Mouse (Mus musculus) heart, postnatal 0 days (tissue): Measurements from ENCODE around the gene Fcgr2b. TPM values are rescaled to one million over a fixed set of nuclear protein-coding genes. Genes with fewer than 3 reads are reported as not detected.

Experiments used
- ATAC-seq: fragments of 200-750 bp; cut with Nextera tagmentation; 2 replicates; pipeline ENCODE4 v1.8.0; 2017; ENCODE audit warnings: low read depth, moderate number of reproducible peaks, moderate library complexity; ENCODE audit not compliant: insufficient read depth
- DNase-seq: peaks from one replicate; pipeline ENCODE4 v3.0.0-alpha.2; 2016; ENCODE audit warnings: low spot score
- H3K27ac ChIP-seq: fragments of 300-500 bp; sonication (generic); 2 replicates; pipeline ENCODE4 v1.5.1; 2014; ENCODE audit warnings: low read depth, mild to moderate bottlenecking
- H3K27me3 ChIP-seq: fragments of 300-500 bp; sonication (generic); 2 replicates; pipeline ENCODE4 v1.6.1; 2014; ENCODE audit warnings: low read length, mixed read lengths; ENCODE audit not compliant: control insufficient read depth, insufficient read depth
- H3K36me3 ChIP-seq: fragments of 300-500 bp; sonication (generic); replicated peaks from 2 replicates; pipeline ENCODE4 v1.6.1; 2014; ENCODE audit warnings: low read length, mixed read lengths; ENCODE audit not compliant: control insufficient read depth, insufficient read depth
- H3K4me1 ChIP-seq: fragments of 300-500 bp; sonication (generic); 2 replicates; pipeline ENCODE4 v1.6.1; 2014; ENCODE audit warnings: antibody characterized with exemption; ENCODE audit not compliant: control insufficient read depth, insufficient read depth
- H3K4me2 ChIP-seq: fragments of 300-500 bp; sonication (generic); 2 replicates; pipeline ENCODE4 v1.6.1; 2014; ENCODE audit warnings: low read depth, mild to moderate bottlenecking, low read length, moderate library complexity
- H3K4me3 ChIP-seq: fragments of 300-500 bp; sonication (generic); 2 replicates; pipeline ENCODE4 v1.5.1; 2014; ENCODE audit warnings: low read depth, low read length
- H3K9ac ChIP-seq: fragments of 300-500 bp; sonication (generic); replicated peaks from 2 replicates; pipeline ENCODE4 v1.6.1; 2014; ENCODE audit warnings: low read depth, low read length, mixed read lengths
- H3K9me3 ChIP-seq: fragments of 300-500 bp; sonication (generic); replicated peaks from 2 replicates; pipeline ENCODE4 v1.6.1; 2016; ENCODE audit warnings: low read length; ENCODE audit not compliant: control insufficient read depth
- CTCF ChIP-seq: IDR thresholded peaks from 2 replicates; pipeline ENCODE4 v1.5.1; 2016; ENCODE audit warnings: antibody characterized with exemption, control low read depth, low read depth
- EP300 ChIP-seq: IDR thresholded peaks from 2 replicates; pipeline ENCODE4 v1.6.1; 2016; ENCODE audit warnings: antibody characterized with exemption, low read depth
- WGBS: fragments of 180-500 bp; shearing (Covaris S2); extraction: QIAGEN DNeasy Blood & Tissue Kit; methylation state at CpG from one replicate; pipeline ENCODE4 v1.1.7; 2014; 5-methylcytosine and 5-hydroxymethylcytosine counted together
- polyA plus RNA-seq: library from polyadenylated mRNA; unstranded; fragments of >200 nt; fragmentation: Nextera tagmentation; extraction: Ambion mirVana; gene quantifications from 2 replicates; pipeline ENCODE4 v1.2.1, GENCODE M21; 2015
- total RNA-seq: library from RNA; depleted of rRNA; stranded (reverse); fragments of >200 nt; gene quantifications from 2 replicates; pipeline ENCODE4 v1.2.3, GENCODE M21; 2014; ENCODE audit warnings: low replicate concordance

The Fcgr2b gene
- total and polyA plus RNA-seq, 2 experiments from 2014 or later, result 1.4 to 2.3 TPM

DNA sequence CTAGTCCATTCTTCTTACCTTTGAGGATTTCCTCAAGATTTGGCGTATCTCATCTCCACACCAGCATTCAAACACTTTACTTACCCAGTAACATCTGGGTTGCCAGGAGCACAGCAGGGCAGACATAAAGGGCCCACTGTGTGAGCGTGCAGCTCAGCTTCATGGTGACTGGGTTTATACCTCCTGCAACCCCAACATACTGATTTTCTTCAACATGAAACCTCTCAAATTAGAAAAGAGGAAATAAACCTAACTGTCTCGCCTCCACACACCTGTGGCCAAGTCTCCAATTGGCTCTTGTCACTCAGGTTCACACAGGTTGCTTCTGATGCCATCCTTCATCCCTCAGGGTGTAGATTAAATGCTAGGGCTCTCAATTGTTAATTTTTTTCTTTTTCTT is 49.0 kb downstream of the Fcgr2b start, which contains the start of gene Fcrla:
TSS of gene Fcrla (minus strand) at position 206 of the 400 bp plus-strand sequence.
- Histone ChIP-seq H3K4me3 (no peak within 1 kb of the TSS), H3K27ac (no peak within 1 kb of the TSS), H3K9me3 (no peaks in the 10 kb centered on the region), H3K36me3 (no peaks in the 10 kb centered on the region), H3K4me2 (no peak within 1 kb of the TSS), H3K27me3 (no peaks in the 10 kb centered on the region), H3K4me1 (no peaks in the 10 kb centered on the region), H3K9ac (no peak within 1 kb of the TSS)
- TF ChIP-seq EP300, result no peak
- TF ChIP-seq CTCF, result no peak
- DNase-seq, result no peak
- 83% methylated on average over 3 of the region's 3 CpGs for WGBS
- ATAC-seq, result no peak

DNA sequence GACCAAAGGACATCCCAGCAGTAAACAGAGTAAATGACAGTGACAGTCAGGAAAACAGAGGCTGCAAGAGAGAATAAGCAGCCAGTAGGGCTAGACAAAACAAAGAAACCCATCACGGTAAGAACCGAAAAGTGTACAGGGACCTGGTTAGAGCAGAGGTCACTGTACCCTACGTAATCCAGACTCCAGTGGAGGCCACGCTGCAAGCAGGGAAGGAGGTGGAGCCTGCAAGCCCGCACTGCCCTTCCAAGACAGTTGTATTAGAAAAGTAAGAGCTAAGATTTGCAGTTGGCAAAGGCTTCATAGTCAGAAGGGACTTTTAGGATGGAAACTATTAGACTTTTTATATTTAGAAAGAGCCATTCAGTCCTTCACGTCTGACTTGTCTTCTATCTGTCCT is 49.4 kb downstream of the Fcgr2b start:
- Histone ChIP-seq H3K27me3 (no peaks in the 10 kb centered on the region), H3K4me3 (no peak overlapping the region), H3K36me3 (no peaks in the 10 kb centered on the region), H3K4me2 (no peak overlapping the region), H3K9me3 (no peaks in the 10 kb centered on the region), H3K9ac (no peak overlapping the region), H3K4me1 (no peaks in the 10 kb centered on the region), H3K27ac (no peak overlapping the region)
- WGBS, result 42% methylated on average over 6 of the region's 6 CpGs
- no peak for ATAC-seq
- TF ChIP-seq CTCF (no peak), EP300 (no peak)
- DNase-seq, result no peak

DNA sequence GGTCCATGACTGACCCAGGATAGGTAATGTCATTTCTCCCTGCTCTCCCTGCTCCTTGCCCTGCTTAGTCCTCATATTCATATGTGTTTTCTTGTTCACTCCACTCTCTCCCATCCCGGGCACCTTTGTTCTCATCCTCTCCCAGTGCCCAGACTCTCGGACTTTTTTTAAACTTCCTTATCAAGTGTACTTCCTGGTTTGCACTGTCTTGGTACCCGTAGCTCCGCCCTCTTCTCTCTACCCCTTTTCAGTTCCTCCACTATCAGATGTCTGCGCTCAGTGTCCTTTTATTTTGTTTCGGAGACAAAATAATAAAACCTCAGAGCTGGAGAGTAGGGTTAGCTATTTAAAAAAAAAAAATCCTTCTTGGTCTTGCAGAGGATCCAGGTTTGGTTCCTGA is 51.9 kb downstream of the Fcgr2b start:
- no peaks in the 10 kb centered on the region for H3K9me3 ChIP-seq
- 46% methylated on average over 6 of the region's 6 CpGs for WGBS
- no peaks in the 10 kb centered on the region for H3K36me3 ChIP-seq
- no peak overlapping the region for H3K4me3 ChIP-seq
- no peaks in the 10 kb centered on the region for H3K4me1 ChIP-seq
- no peak overlapping the region for H3K27ac ChIP-seq
- H3K9ac ChIP-seq, result no peak overlapping the region
- TF ChIP-seq EP300 (no peak), CTCF (no peak)
- no peaks in the 10 kb centered on the region for H3K27me3 ChIP-seq
- 0 out of 2 replicates have a peak overlapping the region, but pooled peaks have one; percentile 6 for H3K4me2 ChIP-seq
- ATAC-seq (no peak), DNase-seq (no peak)

DNA sequence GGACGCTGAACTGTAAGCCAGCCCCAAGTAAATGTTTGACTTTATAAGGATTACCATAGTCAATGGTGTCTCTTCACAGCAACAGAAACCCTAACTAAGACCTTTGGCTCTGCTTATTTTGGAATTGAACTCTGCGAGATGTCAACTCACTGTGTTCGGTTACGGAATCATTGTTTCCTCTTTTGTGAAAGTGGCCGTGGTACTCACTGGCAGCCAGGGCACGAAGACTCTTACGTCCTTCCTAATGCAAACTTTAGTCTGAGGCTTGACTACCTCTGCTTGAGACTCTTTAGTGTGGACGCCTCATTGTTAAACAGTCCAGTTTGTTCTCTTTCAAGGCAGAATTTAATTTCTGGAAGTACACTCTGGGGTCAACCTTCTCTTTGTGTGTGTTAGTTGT is 57.0 kb downstream of the Fcgr2b start:
- no peak for ATAC-seq
- Histone ChIP-seq H3K4me1 (peaks cover 6% of the 10 kb centered on the region; the same call in 1 of the 2 replicates), H3K27ac (no peak overlapping the region), H3K9ac (no peak overlapping the region), H3K4me3 (no peak overlapping the region), H3K4me2 (no peak overlapping the region), H3K27me3 (no peaks in the 10 kb centered on the region), H3K36me3 (no peaks in the 10 kb centered on the region), H3K9me3 (no peaks in the 10 kb centered on the region)
- no peak for DNase-seq
- TF ChIP-seq CTCF (no peak), EP300 (no peak)
- WGBS, result 93% methylated on average over 8 of the region's 8 CpGs

DNA sequence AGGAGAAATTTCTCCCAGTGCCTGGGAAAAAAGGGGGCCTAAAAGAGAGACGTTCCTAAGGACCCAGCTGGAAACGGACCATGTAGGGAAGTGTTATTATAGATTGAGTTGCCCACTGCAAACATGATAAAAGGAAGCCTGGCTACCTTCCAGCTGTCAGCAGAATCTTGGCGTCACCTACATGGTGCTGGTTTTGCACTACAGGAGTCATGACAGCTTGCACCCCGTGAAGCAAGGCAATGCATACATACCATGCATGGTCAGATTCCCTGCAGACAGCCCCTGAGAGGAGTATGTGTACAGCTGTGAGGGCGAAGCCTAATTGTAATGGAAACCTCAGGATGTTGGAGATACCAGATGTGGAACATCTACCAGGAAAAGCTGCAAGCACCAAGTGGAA is 60.7 kb downstream of the Fcgr2b start:
- peak overlapping the region; percentile 3; the same call in 1 of the 2 replicates for H3K4me2 ChIP-seq
- ATAC-seq (peak; percentile 63), DNase-seq (peak; percentile 46)
- peaks cover 6% of the 10 kb centered on the region; the same call in 1 of the 2 replicates for H3K4me1 ChIP-seq
- H3K9me3 ChIP-seq, result no peaks in the 10 kb centered on the region
- 0 out of 2 replicates have a peak, but pooled peaks cover 7% of the 10 kb centered on the region for H3K27me3 ChIP-seq
- no peak overlapping the region for H3K9ac ChIP-seq
- 20% methylated on average over 5 of the region's 5 CpGs for WGBS
- no peak overlapping the region for H3K27ac ChIP-seq
- no peak for TF ChIP-seq CTCF
- TF ChIP-seq EP300, result no peak
- no peaks in the 10 kb centered on the region for H3K36me3 ChIP-seq
- H3K4me3 ChIP-seq, result no peak overlapping the region
